Mouse (Mus musculus): ENCODE results near the gene Pnma1.

The Pnma1 gene

DNA sequence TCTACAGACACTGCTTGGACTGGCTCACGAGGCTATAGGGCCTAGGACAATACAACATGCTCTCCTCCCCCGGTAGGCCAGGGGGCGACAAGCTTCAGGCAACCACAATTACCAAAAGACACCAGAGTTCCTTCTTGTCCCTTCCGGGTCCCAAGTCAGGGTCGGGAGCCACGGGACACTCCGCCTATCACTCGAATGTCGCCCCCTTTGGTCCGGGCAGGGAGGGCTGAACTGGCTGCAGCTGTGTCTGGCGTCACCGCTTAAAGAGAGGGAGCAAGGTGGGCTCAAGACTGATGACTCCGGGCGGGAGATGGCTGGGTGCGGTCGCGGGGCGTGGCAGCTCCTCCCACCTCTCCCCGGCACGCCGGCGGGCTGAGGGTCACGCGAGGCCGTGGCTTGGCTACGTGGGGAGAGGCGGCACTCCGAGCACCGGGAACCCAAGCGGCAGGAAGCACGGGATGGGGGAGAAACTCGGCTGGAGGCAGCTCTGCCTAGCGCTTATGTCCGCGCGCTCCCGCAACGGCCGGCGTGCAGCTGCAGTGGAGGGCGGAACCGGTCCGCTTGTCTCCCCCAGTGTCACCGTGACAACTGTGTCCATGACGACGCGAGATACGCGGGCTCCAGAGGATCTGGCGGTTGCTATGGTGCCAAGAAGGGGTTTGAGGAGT, at the start of gene Pnma1:
TSS of gene Pnma1 (minus strand) at position 536 of the 668 bp plus-strand sequence.
- peak; percentile 64 to 72 for DNase-seq

- DNase-seq = no peak
Measured at GRCm38 (mm10) chr12:84195195-84195594, 46.9 kb upstream of the Pnma1 start.

- no peak for DNase-seq
Measured at GRCm38 (mm10) chr12:84194400-84195109, 46.3 kb upstream of the Pnma1 start.

DNA sequence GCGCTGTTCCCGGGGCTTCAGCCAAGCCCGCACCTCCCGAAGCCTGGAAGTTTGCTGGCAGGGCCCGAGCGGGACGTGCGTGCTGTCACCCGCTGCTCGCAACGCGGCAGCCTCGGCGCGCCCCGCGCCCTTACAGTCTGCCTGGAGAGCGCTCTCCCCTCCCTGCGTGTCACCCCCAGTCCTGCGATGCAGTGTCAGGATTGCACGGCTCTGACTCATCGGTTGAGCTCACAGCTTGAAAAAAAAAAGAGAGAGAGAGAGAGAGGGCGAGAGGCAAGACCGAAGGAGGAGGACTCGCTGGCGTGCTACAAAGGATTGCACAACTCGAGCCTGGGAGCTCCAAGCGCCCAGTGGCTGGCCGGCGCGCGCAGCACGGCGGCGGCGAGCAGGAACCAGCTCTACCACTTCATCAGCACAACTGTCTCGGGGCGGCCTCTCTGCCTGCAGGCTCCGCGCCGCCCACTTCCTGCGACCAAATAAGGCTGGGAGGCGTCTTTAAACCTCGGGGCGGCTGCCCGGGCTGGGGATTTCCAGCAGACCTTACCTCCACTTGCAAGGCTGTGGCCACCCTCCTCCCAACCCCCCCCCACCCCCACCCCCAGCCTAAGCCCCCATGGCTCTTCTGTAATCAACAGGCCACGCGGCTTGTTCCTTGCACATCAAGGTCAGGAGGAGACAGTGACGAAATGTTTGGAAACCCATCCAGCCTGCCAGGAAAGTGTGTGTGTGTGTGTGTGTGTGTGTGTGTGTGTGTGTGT, 45.5 kb upstream of the Pnma1 start:
- peak; percentile 97 to 98 for DNase-seq

DNA sequence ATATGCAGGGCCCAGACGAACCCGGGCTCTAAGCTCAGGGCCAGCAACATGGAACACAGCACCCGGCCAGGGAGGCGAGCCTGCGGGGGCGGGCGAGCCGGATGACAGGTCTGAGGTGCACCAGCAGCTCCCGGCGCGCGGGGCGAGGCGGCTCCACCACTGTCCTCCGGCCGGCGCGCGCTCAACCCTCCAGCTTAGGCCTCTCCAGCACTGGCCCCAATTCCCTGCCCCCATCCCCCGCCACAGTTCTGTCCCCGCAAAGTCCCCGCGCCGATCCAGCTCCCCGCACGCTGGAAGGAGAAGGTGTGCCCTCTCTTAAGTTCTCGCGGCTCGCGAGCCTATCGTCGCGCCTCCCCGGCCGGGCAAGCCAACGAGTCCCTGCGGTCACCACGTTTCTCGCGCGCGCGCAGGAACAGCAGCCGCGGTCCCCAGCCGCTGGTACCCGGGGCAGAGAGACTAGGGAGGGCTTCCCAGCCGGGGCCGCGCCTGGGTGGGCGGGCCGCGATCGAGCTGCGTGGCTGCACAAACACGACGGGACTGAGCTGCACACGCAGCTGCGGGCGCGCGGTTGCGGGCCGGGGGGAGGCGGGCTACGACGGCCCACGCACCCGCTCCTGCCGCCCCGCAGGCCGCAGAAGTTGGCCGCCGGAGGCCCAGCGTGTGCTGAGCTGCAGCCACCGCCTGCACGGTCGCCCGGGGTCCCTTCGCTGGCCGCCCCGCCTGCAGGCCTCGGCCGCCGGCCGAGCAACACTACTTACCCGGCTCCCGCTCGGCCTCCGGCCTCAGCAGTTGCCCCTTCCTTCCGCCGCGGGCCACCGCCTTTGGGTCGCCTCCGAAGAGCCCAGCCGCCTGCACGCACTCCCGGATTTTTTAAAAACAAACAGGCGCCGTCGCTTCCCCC, 44.7 kb upstream of the Pnma1 start:
- DNase-seq = peak; percentile 65 to 77

GRCm38 (mm10) chr12:84192280-84192679, 44.0 kb upstream of the Pnma1 start:
- DNase-seq = no peak

GRCm38 (mm10) chr12:84191770-84192169, 43.5 kb upstream of the Pnma1 start:
- no peak for DNase-seq

DNA sequence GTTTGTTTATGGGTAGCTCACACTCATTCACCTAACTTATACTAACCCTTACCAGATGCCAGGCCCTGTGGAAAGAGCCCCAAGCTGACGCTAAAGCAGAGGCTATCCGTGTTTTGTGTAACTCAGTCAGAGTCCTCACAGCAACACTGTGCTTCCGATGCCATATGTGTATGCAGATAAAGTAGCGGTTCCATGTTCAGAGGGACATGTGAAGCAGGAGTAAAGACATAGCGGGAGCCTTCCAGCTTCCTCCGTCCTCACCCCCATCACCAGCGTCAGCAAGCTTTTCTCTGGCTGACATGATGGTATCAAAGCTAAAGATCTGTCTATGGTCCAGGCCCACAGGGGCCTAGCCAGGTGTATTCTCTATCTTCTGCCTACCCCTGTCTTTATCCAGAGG, 42.9 kb upstream of the Pnma1 start:
- DNase-seq = no peak

- no peak for DNase-seq
Measured at GRCm38 (mm10) chr12:84190151-84190820, 42.0 kb upstream of the Pnma1 start.

GRCm38 (mm10) chr12:84188881-84189444, 40.7 kb upstream of the Pnma1 start:
- DNase-seq = no peak

GRCm38 (mm10) chr12:84187752-84188601, 39.7 kb upstream of the Pnma1 start:
- DNase-seq = peak in 1 of 2 experiments; percentile 6

DNA sequence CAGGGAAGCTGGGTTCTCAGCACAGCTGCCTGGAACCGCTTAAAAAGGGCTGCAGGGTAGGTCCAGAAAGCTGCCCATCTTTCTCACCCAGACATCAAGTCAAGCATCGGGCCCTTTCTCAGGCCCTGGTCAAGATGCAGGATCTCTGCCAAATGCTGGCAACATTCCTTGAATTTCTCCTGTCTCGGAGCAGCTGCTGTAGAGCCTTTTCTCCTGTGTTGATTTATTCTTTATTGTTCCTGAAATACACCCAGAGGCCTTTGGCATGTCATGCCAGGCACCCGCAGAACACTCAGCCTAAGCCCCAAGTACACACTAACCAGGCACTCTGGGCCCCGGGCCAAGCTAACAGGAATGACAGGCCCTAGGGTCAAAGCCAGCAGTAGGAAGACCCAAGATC, 38.7 kb upstream of the Pnma1 start:
- peak; percentile 89 to 92 for DNase-seq

DNA sequence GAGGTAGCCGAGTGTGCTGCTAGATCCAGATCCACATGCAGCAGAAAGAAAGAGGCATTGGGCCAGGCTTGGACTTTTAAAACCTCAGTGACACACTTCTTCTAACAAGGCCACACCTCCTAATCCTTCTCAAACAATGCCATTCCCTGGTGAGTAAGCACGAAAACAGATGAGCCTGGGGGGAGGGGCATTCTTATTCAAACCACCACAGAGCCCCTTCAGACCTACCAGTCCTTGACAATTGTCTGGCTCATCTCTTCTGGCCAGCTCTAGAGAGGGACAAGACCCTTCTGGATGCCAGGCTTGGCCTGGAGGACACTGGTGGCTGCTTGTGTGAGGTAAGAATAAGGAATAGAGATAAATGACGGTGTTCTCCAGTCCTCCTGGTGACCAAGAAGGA, 38.2 kb upstream of the Pnma1 start:
- DNase-seq = peak in 1 of 2 experiments; percentile 7

DNA sequence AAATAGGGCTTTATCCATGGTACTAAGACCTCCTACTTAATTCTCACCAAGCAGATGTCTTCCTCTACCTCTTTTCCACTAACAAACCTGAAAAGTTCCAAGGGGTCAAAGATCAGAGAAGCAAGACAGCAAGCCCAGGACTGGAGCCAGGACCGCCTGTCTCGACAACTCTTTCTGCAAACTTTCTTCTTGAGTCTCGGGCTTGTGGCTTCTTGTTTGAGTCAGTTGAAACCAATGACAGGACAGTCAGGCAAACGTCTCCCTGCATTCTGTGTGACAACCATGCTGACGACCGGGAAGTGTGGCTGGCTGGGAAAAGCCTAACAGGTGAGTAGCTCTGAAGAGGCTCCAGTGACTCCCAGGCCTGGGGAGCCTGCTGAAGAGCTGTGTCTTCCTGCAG, 37.3 kb upstream of the Pnma1 start:
- no peak for DNase-seq

DNA sequence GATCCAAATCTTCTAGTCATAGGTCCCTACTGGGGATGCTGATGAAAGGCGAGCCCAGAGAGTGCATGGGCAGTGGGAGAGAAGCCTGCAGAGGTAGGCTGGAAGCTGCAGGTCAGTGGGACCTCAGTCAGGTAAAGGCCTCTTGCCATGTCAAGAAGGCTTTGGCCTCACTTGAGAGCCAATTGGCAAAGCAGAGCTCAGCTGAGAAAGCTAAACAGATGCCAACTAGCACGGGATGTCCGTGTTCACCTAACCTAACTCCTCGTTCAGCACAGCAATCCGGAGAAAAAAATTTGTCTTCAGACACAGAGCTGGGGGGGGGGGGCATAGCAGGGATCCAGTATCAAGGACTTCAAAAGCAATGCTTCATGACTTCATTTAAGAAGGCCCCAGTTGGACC, 36.7 kb upstream of the Pnma1 start:
- DNase-seq = no peak

DNA sequence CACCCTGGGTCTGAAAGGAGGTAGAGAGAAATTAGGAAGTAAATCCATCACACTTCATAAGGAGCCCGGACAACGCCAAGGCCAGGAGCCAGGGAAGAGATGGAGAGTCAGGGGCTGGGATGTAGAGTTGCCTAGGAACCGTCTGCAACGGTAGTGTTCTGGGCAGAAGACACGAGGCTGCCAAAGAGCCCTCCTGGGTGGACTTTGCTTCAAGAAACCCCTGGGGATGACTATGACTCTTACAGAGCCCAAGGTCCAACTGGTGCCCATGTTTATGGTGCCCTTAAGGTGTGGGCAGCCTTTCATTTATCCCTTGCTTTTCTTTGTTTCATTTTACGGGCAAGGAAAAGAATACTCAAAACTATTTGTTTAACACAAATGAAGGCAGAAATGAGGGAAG, 33.7 kb upstream of the Pnma1 start:
- DNase-seq = no peak

GRCm38 (mm10) chr12:84180701-84181435, 32.6 kb upstream of the Pnma1 start:
- peak; percentile 88 to 94 for DNase-seq

DNA sequence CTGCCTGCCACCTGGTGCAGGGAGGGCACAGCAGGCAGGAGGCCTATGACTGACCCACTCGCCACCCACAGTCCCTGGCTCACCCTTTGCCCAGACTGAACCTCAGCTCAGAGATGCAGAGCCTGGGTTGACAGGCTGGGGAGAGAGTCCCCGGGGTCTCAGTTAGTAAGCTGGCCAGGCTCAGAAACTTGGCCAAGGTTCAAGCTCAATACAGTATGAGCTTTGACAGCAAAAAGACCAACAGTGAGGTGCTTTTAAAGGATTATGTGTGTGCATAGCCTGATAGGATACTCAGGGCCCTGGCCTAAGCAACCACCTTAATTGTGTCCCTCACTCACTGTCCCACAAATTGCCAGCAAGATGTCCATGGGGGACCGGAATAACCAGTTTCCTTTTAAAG, 31.8 kb upstream of the Pnma1 start:
- no peak for DNase-seq

- no peak for DNase-seq
Measured at GRCm38 (mm10) chr12:84178652-84179445, 30.6 kb upstream of the Pnma1 start.
